Comparison of ENCODE assay signal across 8 mouse cellular contexts in genomic region chr11:100203448-100203847, GRCm38 (mm10). TPM values are rescaled to one million over a fixed set of nuclear protein-coding genes. Genes with fewer than 3 reads are reported as not detected.
DNase-seq lines count a peak whose midpoint lies in the region.

No protein-coding gene starts in this region.

- peak; percentile 6 for DNase-seq in heart, adult 8-10 months (ENCODE audit: low spot score)
- DNase-seq in heart, postnatal 25 days (ENCODE audit: low spot score) = no peak
- DNase-seq in urinary bladder, postnatal 25 days (ENCODE audit: low spot score) = peak; percentile 33
- no peak for DNase-seq in urinary bladder, postnatal 10 days (ENCODE audit: low spot score)
- peak; percentile 79 to 81 for DNase-seq in kidney, postnatal 4 days
- DNase-seq in yolk sac, embryonic 10.5 days (ENCODE audit: low spot score) = peak; percentile 64
- no peak for DNase-seq in right cerebral cortex, postnatal 10 days (ENCODE audit: low spot score in 2 of 2)
- DNase-seq in thymus, postnatal 25 days = no peak

- intact Hi-C loops in heart, postnatal 25 days (cut with DNase I) = no loop called here

RNA-seq across cellular contexts. Expression of gene Krt14, which starts 3.9 kb away (rescaled TPM):
- total RNA-seq in heart, adult 8-10 months (2022) = under 1 TPM in 2 of 4 experiments, not detected in 2; 0.25 to 0.63 TPM
- under 1 TPM; 0.73 to 0.78 TPM for total RNA-seq in heart, postnatal 25 days (2021)

RNA-seq across cellular contexts. Expression of gene Krt9, which starts 10.4 kb away (rescaled TPM):
- not detected for total RNA-seq in heart, adult 8-10 months (2022)
- not detected for total RNA-seq in heart, postnatal 25 days (2021)

RNA-seq across cellular contexts. Expression of gene Krt16, which starts 45.3 kb away (rescaled TPM):
- total RNA-seq in heart, adult 8-10 months (2022) = not detected
- not detected for total RNA-seq in heart, postnatal 25 days (2021)

RNA-seq across cellular contexts. Expression of gene Krt19, which starts 55.0 kb away (rescaled TPM):
- 1 to 10 TPM; 4.6 to 9.6 (median 6.7) TPM for total RNA-seq in heart, adult 8-10 months (2022)
- total RNA-seq in heart, postnatal 25 days (2021) = 10 to 100 TPM in 1 of 2 experiments, 1 to 10 TPM in 1; 9.8 to 16.4 TPM

RNA-seq across cellular contexts. Expression of gene Krt17, which starts 57.4 kb away (rescaled TPM):
- total RNA-seq in heart, adult 8-10 months (2022) = not detected
- total RNA-seq in heart, postnatal 25 days (2021) = not detected

Comparison
In these comparisons a context has a peak if more than half of its experiments do, and no peak if none do; other contexts are left out.
1. DNase-seq: peak in heart, adult 8-10 months (single experiment), urinary bladder, postnatal 25 days (single experiment), kidney, postnatal 4 days (2 of 2) and yolk sac, embryonic 10.5 days (single experiment); none in heart, postnatal 25 days (single experiment), urinary bladder, postnatal 10 days (single experiment), right cerebral cortex, postnatal 10 days (0 of 2) and thymus, postnatal 25 days (single experiment).